Mouse (Mus musculus) left cerebral cortex, adult 8-10 months (tissue): ENCODE results near the gene Tnr. TPM values are rescaled to one million over a fixed set of nuclear protein-coding genes. Genes with fewer than 3 reads are reported as not detected.
A peak's percentile ranks its signal among the peaks of the same experiment; 100 is the strongest.

ENCODE experiments used
- DNase-seq, 2 experiments: peaks; one replicate each; pipeline ENCODE4 v3.0.0; 2022; ENCODE audit warnings: low spot score in 2 of 2
- total RNA-seq, 4 experiments: library from RNA; stranded (reverse); gene quantifications; 2 replicates each; pipeline ENCODE4 v1.2.4; 2022

The Tnr gene
- total RNA-seq, 4 experiments from 2014 or later: 102 to 128 (median 106) TPM

GRCm38 (mm10) chr1:159783842-159784241 lies 260.3 kb downstream of the Tnr start:
- peak in 1 of 2 experiments; percentile 58 for DNase-seq

GRCm38 (mm10) chr1:159788312-159788711 lies 264.7 kb downstream of the Tnr start:
- peak in 1 of 2 experiments; percentile 63 for DNase-seq

GRCm38 (mm10) chr1:159792546-159792945 lies 269.0 kb downstream of the Tnr start:
- no peak for DNase-seq

- no peak for DNase-seq
These were observed 272.5 kb downstream of the Tnr start for GRCm38 (mm10) chr1:159796021-159796420.

DNA sequence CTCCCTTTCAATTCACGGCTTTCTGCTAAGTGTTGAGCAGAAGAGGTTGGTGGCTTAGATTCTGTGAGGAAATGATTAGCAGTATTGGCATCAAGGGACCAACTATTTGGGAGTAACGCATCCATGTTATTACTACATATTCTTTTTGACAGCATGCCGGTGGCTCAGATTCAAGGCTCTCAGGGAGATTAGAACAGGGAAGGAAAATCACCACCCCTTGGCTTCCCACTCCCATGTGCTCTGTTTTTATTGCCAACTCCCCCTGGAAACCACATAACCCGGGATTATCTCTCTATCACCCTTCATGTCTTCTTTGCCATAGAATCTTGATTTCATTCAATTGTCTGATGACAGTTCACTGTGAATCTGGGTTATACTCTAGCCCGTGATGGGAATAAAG lies 276.8 kb downstream of the Tnr start:
- no peak for DNase-seq

DNA sequence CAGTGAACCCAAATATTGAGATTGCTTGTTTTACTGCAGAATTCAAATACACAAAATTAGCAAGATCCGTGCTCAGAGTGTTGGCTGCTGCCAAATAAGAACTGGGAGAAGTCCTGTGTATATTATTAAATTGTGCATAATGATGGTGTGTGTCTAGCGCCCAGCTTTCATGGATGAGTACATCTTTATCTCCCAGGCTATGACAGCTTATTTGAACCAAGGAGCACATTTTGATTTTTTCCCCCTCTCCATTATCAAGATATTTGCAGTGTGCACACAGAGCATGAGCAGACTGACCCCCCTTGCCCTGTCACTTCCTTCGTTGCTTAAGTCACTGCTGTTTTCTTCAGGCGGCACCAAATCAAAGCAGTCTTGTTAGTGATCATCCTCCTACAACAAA lies 278.2 kb downstream of the Tnr start:
- DNase-seq: no peak

DNA sequence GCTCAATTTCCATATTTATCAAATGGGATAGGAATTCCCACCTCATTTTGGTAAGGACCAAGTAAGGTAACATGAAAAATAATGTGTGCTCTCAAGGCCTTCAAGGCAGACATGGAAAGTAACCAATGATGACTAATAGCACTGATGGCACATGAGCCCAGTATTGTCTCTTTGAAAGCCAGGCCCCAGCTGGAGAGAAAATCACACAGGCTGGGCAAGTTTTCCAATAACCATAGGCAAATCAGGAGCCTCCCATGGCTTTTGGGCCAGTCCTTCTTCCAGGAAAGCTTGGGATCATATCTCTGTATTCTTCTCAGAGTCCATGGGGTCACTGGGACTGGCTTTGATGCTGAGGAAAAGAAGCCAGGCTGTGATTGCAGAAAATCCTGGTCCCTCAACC lies 280.1 kb downstream of the Tnr start:
- no peak for DNase-seq

- DNase-seq: no peak
These were observed 285.9 kb downstream of the Tnr start for GRCm38 (mm10) chr1:159809493-159809892.

DNA sequence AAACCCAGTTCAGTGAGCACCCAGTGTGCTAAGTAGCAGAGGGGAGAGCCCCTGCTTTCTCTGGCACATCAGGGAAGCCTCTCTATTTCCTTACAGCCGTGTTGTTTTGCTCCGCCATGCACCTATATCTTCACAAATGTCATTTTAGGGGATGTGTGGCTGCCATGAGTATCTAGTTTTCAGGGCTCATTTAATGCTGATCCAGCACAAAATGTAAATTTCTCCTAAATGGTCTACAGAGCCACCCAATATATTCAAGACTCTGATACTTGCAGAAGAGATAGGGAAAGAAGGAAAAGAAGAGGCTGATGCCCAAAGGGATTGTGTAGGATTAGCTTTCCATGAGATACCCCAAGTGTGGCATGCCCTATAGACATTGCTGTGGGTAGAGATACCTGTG lies 288.2 kb downstream of the Tnr start:
- no peak for DNase-seq

DNA sequence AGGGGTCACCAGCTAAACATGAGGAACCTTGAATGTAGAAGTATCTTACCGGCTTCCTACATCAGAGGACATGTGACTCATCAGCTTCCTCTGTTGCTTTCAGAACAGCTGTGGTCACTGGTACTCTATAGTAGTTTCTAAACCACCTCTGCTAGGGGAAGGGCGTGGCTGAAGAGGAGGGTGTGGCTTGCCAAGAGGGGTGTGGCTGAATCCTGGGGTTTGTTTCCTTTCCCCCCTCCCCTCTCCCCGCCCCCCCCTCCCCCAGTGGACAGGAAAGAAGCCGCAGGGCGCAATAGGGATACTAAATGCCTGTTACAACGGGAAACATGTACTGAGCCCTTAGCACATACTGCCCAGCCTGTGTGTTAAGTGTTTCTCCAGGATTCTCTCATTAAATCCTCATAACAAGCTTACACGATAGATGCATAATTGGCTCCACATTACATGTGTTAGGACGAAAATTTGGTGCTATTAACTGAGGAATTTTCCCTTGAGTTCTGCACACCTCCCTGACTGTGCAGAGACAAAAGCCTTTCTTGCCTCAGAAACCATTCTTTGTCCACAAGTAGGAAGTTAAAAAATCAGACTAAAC lies 289.3 kb downstream of the Tnr start:
- no peak for DNase-seq

DNA sequence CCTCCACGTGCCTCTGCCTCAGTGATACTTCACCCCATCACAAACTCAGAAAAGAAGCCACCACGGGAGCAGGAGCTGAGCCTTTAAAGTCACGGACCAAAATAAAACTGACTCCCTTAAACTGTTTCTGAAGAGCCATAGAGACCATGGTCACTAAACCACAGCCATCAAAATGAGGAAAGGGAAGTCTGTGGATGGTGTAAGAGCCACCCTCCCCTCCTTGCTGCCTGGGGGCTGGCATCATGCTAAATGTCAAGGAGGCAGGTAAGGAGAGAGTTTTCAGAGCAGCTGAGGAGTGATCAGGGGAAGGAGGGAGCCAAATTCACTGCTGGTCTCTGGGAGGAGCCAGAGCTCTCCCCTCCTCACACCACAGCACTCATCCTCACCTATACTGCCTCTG lies 290.8 kb downstream of the Tnr start:
- no peak for DNase-seq

DNA sequence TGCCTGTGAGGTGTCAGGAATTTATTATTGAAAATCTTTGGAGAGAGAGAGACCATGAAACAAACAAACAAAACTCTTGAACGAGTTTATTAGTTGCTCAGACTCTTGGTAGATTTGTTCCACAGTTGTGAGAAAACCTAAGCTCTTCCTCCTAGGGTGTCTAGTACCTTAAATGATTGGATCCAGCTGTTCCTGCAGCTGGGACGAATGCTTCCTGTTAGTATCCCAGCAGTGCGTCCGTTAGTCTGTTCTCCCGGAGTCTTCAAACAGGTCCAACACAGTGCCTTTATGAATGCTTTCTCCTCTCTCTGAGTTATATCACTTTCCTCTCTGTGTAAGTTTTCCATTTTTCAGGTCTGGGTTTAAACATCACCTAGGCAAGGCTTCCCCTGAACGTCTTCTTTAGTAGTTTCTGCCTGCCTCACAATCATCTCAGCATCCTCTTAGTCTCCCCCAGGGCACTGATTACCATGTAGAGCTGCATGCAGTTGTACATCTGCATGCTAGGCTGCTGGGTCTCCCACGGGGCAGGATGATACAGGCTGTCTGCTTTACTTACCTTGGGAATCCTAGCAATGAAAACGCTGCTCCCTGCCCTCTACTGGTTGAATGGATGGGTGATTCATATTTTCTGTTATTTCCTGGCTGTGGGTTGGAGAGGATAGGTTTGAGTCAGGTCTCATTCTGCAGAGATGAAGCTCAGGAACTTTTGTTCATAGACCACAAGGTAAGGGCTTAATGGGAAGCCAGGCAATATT lies 293.2 kb downstream of the Tnr start:
- DNase-seq: no peak

- peak in 1 of 2 experiments; percentile 61 for DNase-seq
These were observed 295.9 kb downstream of the Tnr start for GRCm38 (mm10) chr1:159819511-159819910.

DNA sequence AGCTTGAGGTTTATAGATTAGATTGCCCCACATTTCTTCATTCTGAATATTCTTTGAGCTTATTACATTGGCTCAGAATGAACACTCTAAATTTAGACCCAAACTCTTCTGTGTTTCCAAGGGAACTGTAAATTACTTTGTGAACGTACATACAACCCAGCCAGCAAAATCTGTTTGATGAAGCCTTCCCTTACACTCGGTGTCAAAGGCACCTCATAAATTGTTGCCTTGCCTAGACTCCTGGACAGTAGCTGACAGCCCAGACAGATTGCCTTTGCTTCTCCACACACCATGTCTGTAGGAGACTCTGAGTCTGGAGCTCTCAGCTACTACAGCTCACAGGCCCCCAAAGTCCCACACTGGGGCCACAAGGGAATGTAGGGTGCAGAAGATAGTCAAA lies 298.8 kb downstream of the Tnr start:
- DNase-seq: peak in 1 of 2 experiments; percentile 27

DNA sequence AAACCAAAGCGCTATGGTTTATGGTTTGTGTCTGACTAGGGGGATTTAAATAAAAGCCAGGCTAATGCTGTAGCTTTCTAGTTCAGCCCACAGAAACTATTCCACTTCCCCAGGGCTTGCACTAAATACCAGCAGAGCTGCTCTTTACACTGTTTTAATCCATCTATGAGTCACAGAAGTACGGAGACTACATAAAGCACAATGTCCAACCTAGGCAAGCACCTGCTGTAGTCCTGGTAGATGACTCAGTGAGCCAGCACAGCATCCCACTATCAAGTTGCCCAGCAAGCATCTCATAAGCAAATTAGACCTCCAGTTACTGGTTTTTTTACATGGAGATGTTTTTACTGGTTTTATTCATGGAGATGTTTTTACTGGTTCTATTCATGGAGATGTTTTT lies 305.0 kb downstream of the Tnr start:
- peak in 1 of 2 experiments; percentile 37 for DNase-seq

DNA sequence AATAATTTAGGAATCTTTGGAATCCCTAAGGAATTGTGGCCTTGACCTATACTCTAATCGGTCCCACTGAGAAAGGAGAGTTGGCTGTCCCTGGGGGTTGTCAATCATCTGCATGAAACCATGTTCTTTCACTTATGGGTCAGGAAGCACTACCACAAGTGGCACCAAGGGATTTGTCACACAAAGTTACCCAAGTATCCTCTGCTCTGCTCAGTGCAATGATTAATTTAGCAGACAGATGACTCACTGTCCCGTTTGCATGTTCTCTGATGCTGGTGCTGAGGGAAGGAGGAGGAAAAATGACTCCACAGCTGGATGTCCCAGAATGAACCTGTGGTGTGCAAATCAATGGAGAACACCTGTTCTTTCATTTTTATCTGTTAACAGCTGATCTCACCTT lies 309.6 kb downstream of the Tnr start:
- DNase-seq: no peak

- no peak for DNase-seq
These were observed 310.2 kb downstream of the Tnr start for GRCm38 (mm10) chr1:159833646-159834338.

DNA sequence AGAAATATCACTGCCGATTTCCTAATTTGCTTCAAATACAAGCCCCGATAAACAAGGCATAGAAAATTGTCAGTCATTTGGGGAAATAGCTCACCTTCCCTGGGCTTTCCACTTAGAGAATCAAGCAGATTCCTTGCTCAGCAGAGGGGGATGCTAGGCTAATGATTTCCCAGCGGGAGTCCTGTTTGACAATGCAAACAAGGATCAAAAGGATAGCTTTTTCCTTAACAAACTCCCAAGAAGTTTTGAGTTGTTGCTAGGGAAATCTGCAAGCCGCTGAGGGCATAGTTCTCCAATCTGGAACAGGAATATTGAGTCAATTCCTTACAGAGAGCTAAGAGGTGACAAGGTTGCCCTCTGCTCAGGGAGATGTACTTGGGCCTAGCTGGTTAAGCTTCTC lies 311.6 kb downstream of the Tnr start:
- DNase-seq: no peak

DNA sequence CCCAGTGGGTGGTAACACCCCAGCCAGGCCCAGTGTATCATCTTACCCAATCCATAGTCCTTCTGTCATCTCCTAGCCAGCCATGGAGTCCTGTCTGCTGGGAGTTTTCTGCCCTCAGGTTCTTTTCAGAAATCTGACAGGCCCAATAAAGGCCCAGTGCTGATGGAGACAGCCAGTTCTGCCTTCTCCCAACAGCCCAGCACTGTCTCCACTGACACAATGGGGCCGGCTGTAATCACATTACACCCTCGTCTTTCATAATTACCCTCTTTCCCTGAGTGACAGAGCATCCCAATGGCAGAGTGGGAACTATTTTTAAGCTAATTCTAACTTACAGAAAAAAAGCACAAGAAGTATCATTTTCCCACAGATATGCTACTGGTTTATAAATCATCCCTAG lies 316.8 kb downstream of the Tnr start:
- no peak for DNase-seq

DNA sequence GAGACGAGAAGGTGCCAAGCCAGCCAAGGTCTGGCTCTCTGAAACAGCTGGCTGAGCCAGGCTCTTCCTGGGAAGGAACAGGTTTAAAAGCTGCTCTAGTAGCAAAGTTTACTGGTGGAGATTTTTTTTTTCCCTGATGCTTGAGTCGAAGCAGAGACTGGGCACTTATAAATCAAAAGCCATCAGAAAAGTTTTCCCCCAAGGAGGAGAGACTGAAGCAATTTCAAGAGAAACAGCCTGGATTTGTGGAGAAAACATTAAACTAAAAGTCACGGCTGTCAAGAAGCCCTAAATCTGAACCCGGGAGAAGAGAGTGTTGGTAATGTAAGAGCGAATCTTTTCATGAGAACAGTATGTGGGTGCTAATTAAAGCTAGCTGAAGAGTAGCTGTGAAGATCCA lies 319.3 kb downstream of the Tnr start:
- DNase-seq: no peak

DNA sequence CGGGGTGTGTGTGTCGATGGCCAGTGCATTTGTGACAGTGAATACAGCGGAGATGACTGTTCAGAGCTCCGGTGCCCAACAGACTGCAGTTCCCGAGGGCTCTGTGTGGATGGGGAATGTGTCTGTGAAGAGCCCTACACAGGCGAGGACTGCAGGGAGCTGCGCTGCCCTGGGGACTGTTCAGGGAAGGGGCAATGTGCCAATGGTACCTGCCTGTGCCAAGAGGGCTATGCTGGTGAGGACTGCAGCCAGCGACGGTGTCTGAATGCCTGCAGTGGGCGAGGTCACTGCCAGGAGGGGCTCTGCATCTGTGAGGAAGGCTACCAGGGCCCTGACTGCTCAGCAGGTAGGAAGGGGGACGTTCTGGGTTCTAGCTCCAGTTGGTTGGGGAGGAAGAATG lies 328.5 kb downstream of the Tnr start:
- DNase-seq: no peak

- DNase-seq: peak in 1 of 2 experiments; percentile 30
These were observed 330.7 kb downstream of the Tnr start for GRCm38 (mm10) chr1:159854261-159854660.
